Mouse (Mus musculus) limb, embryonic 12.5 days (tissue): ENCODE results near the gene Ran. TPM values are rescaled to one million over a fixed set of nuclear protein-coding genes. Genes with fewer than 3 reads are reported as not detected.

ENCODE experiments used
- ATAC-seq: fragments of 200-750 bp; cut with Nextera tagmentation; 2 replicates; pipeline ENCODE4 v1.8.0; 2017; ENCODE audit warnings: low read depth, moderate TSS enrichment; ENCODE audit not compliant: insufficient number of reproducible peaks, insufficient read depth, low FRiP score, low TSS enrichment
- H3K27ac ChIP-seq: fragments of 300-500 bp; sonication (generic); 2 replicates; pipeline ENCODE4 v1.5.1; 2016; ENCODE audit warnings: mild to moderate bottlenecking, moderate library complexity
- H3K27me3 ChIP-seq: fragments of 300-500 bp; sonication (generic); 2 replicates; pipeline ENCODE4 v1.6.1; 2016; ENCODE audit warnings: mild to moderate bottlenecking, moderate library complexity
- H3K36me3 ChIP-seq: fragments of 300-500 bp; sonication (generic); 2 replicates; pipeline ENCODE4 v1.6.1; 2016; ENCODE audit warnings: mild to moderate bottlenecking, moderate library complexity
- H3K4me1 ChIP-seq: fragments of 300-500 bp; sonication (generic); replicated peaks from 2 replicates; pipeline ENCODE4 v1.6.1; 2016
- H3K4me2 ChIP-seq: fragments of 300-500 bp; sonication (generic); 2 replicates; pipeline ENCODE4 v1.6.1; 2016; ENCODE audit warnings: mild to moderate bottlenecking, moderate library complexity
- H3K4me3 ChIP-seq: fragments of 300-500 bp; sonication (generic); replicated peaks from 2 replicates; pipeline ENCODE4 v1.5.1; 2016; ENCODE audit warnings: mild to moderate bottlenecking
- H3K9ac ChIP-seq: fragments of 300-500 bp; sonication (generic); replicated peaks from 2 replicates; pipeline ENCODE4 v1.6.1; 2016; ENCODE audit warnings: mild to moderate bottlenecking, moderate library complexity
- H3K9me3 ChIP-seq: fragments of 300-500 bp; sonication (generic); 2 replicates; pipeline ENCODE4 v1.6.1; 2016; ENCODE audit warnings: mild to moderate bottlenecking, moderate library complexity
- WGBS: fragments of 180-500 bp; shearing (Covaris S2); methylation state at CpG from one replicate; pipeline ENCODE4 v1.1.7; 2016; 5-methylcytosine and 5-hydroxymethylcytosine counted together
- polyA plus RNA-seq: library from polyadenylated mRNA; unstranded; fragments of >200 nt; fragmentation: Nextera tagmentation; extraction: Ambion mirVana; gene quantifications from 2 replicates; pipeline ENCODE4 v1.2.1, GENCODE M21; 2016

Gene Ran
- polyA plus RNA-seq, 1 experiment from 2014 or later: 751 TPM

DNA sequence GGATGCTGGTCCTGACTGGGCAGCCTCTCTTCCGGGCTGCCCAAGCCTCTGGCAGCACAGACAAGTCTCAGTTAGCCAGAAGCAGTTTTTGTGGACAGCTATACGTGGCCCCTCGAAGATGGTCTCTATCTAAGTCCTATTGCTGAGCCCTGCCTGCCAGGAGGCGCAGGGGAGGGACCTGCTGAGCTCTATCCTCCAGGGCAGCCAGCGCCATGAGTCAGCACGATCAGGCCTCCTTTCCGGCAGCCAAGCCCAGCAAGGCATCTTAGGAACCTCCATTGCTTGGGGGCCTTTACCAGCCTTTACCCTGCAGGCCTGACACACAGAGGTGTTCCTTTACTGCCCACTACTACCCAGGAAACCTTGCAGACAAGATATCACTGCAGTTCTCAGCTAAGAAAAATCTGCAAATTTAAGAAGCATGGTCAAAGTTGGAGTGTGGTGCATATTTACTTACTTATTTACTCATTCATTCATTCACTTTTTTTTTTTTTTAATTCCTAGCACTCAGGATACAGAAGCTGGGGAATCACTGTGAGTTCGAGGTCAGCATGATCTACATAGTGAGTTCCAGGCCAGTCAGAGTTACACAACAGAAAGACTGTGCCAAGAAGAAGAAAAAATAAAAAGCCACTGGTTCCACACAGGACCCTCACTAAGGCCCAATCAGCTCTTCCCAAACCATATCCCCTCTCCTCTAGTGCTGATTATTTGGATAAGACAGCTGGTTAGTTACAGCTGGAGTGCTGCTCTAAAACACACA, 19.0 kb upstream of the Ran start:
- H3K9ac ChIP-seq: no peak overlapping the region
- 59% methylated on average over 8 of the region's 8 CpGs for WGBS
- no peak overlapping the region for H3K4me2 ChIP-seq
- no peaks in the 10 kb centered on the region for H3K9me3 ChIP-seq
- no peak overlapping the region for H3K27ac ChIP-seq
- H3K36me3 ChIP-seq: peaks cover 36% of the 10 kb centered on the region
- H3K27me3 ChIP-seq: no peaks in the 10 kb centered on the region
- no peak for ATAC-seq
- no peaks in the 10 kb centered on the region for H3K4me1 ChIP-seq
- no peak overlapping the region for H3K4me3 ChIP-seq

DNA sequence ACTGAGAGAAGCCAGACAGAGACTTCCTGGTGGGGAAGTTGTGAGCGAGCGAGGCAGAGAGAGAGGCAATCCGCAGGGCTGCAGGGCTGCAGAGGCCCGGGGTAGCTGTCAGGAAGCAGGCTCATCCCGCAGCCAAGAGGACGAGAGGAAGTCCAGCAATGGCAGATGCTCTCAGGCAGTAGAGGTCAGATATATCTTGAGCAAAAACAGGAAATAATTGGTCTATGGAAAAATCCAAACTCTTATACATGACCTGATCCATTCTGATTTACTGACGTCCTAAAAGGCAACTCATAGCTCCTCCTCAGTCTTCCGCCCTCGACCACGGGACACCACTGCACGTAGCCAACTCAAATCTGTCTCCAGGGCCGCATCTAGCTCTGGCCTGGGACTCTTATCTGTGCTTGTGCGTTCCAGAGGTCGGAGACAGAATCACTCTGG, 17.3 kb upstream of the Ran start:
- 57% methylated on average over 14 of the region's 14 CpGs for WGBS
- ATAC-seq: no peak
- Histone ChIP-seq H3K9me3 (no peaks in the 10 kb centered on the region), H3K4me3 (no peak overlapping the region), H3K27ac (no peak overlapping the region), H3K4me1 (peaks cover 2% of the 10 kb centered on the region), H3K27me3 (no peaks in the 10 kb centered on the region), H3K4me2 (no peak overlapping the region), H3K9ac (no peak overlapping the region), H3K36me3 (peaks cover 26% of the 10 kb centered on the region)

DNA sequence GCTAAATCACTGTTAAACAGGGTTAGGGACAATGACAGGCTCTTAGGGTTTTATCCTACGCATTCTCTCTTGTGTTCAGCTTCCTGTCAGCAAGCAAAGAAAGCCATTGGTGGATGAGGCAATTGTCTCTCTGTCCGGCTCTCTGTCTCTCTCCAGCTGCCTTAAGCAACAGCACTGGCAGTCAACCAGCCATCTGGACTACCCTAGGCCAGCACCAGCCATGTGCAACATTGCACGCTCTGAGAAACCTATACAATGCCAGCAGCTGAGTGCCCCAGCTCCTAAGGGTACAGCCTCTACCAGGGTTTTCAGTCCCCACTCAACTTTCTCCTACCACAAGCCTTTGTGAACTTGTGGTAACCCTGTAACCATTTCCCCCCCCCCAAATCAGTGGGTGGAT, 14.5 kb upstream of the Ran start:
- Histone ChIP-seq H3K9ac (no peak overlapping the region), H3K27ac (no peak overlapping the region), H3K27me3 (no peaks in the 10 kb centered on the region), H3K36me3 (peaks cover 9% of the 10 kb centered on the region), H3K4me3 (no peak overlapping the region), H3K4me2 (no peak overlapping the region), H3K4me1 (peaks cover 12% of the 10 kb centered on the region), H3K9me3 (no peaks in the 10 kb centered on the region)
- WGBS: 89% methylated on average over 3 of the region's 3 CpGs
- no peak for ATAC-seq

DNA sequence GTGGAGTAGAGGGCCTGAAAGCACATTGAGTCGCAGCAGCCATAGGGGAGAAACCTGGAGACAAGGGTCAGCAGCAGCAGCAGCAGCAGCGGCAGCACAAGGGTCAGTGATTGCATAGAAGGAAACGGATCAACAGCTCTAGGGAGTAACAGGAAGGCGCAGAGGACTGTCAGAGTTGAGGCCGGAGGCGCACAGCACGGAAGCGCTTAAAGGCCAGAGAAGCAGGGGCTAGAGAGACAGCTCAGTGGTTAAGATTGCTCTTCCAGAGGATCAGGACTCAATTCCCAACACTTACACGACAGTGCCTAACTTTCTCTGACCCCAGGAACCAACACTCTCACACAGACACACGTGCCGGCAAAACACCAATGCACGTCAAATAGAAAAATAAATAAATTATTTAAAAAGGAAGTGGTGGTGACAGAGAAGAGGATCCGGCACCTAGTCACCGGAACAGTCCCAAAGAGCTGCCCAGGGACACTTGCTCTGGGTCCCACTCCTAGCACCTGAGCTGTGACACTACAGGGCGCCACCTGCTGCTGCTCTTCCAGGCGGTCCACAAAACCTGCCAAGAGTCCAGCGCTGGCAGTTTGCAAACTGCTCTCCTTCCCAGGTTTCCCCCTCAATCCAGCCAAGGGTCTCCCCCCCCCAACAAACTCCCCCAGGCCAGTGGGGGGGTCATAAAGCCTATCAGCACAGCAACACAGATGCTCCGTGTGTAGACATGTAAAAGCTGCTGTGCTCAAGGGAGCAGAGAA, 13.7 kb upstream of the Ran start:
- H3K4me3 ChIP-seq: no peak overlapping the region
- no peak for ATAC-seq
- no peaks in the 10 kb centered on the region for H3K9me3 ChIP-seq
- no peak overlapping the region for H3K27ac ChIP-seq
- no peak overlapping the region for H3K9ac ChIP-seq
- 83% methylated on average over 18 of the region's 18 CpGs for WGBS
- peak overlapping the region; percentile 21 for H3K4me2 ChIP-seq
- no peaks in the 10 kb centered on the region for H3K27me3 ChIP-seq
- peaks cover 9% of the 10 kb centered on the region for H3K36me3 ChIP-seq
- H3K4me1 ChIP-seq: peaks cover 12% of the 10 kb centered on the region

DNA sequence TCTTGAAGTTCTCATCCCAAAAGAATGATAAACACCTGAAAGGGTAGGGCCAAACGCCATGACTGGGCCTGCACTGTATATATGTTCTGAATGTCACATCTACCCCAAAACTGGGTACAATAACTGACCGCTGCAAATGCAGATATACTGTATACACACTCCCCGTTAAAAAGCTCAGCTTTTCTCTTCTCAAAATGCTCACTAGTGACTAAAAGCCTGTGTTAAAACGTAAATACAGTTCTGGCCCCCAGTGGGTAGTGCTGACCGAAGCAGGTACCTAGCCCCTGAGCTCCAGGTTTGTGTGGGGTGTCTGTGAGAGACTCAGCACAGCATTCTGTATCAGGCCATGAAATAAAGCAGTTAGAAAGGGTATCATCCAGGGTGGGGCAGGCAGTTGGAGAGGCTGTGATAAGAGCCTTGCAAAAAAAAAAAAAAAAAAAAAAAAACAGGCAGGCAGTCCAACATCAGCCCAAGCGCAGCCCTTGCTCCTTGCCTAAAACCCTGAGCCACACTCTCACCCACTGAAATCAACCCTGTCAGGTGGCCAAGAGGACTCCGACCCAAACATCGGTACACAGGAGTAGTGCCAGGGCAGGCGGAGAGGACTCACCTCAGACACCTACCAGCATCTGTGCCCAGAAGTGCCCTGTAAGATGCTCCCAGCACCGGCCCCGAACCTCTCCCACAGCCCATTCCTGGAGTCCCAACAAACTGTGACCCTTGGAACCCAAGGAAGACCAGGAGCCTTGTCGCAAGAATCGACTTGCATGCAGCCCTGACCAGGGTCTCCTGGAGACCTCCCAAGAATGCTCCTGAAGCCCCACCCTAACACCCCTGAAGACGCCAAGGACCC, 12.5 kb upstream of the Ran start:
- peaks cover 9% of the 10 kb centered on the region for H3K36me3 ChIP-seq
- no peak for ATAC-seq

DNA sequence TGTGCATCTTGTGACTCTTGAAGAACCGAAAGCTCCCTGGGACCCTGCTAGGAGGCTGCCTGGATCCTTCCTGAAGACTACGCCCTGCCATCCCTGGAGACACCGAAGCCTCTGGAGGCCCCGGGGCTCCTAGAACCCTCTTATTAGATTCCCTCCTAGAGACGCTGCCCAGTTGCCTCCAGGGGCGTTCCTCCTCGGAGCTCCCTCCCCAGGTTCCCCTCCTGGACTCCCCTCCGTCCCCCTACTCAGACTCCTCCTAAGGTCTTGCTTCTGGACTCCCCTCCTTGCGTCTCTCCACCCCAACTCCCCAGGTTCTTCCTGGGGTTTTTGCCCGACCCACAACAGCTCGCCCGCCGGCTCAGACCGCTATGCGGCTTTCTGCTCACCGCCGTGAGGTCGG, 11.9 kb upstream of the Ran start:
- ATAC-seq: 0 out of 2 replicates have a peak, but pooled peaks have one; percentile 50
- Histone ChIP-seq H3K9me3 (no peaks in the 10 kb centered on the region), H3K9ac (peak overlapping the region; percentile 81), H3K36me3 (peaks cover 9% of the 10 kb centered on the region), H3K4me2 (peak overlapping the region; percentile 88), H3K4me1 (peaks cover 12% of the 10 kb centered on the region), H3K27ac (peak overlapping the region; percentile 56), H3K27me3 (no peaks in the 10 kb centered on the region), H3K4me3 (peak overlapping the region; percentile 78)
- under 1% methylated on average over 18 of the region's 18 CpGs for whole genome bisulfite sequencing

More for the DNA sequence above, 12.5 kb upstream of the Ran start:
- Histone ChIP-seq H3K27me3 (no peaks in the 10 kb centered on the region), H3K27ac (no peak overlapping the region), H3K4me3 (peak overlapping the region; percentile 78), H3K4me1 (peaks cover 12% of the 10 kb centered on the region), H3K9me3 (no peaks in the 10 kb centered on the region), H3K9ac (peak overlapping the region; percentile 81), H3K4me2 (peak overlapping the region; percentile 88)
- 53% methylated on average over 14 of the region's 14 CpGs for WGBS

DNA sequence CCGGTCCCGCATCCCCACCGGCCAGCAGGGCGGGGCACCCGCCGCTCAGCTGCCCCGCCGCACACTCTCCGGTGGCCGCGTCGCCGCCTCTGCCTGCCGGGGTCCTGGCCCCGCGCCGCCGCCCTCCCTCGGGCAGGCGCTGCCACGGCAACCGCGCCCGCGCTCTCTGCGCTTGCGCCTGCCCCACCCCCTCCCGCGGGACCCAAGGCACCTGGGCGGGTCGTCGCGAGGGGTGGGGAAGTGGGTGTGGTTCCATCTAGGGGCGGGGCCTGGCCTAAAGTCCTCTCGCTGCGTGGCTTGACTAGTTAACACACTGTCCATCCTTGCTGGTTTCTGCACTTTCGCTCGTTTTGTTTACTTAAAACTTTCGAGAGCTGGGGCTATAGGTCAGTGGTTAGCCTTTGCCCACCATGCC, 11.4 kb upstream of the Ran start, which contains the start of gene Stx2:
TSS of gene Stx2 (minus strand) at position 163 of the 415 bp plus-strand sequence.
- WGBS: under 1% methylated on average over 39 of the region's 39 CpGs
- Histone ChIP-seq H3K27me3 (no peaks in the 10 kb centered on the region), H3K4me2 (peak within 1 kb of the TSS; percentile 88), H3K9ac (peak within 1 kb of the TSS; percentile 81), H3K36me3 (peaks cover 9% of the 10 kb centered on the region), H3K4me1 (peaks cover 12% of the 10 kb centered on the region), H3K27ac (peak within 1 kb of the TSS; percentile 56), H3K4me3 (peak within 1 kb of the TSS; percentile 78), H3K9me3 (no peaks in the 10 kb centered on the region)
- ATAC-seq: peak; percentile 81

DNA sequence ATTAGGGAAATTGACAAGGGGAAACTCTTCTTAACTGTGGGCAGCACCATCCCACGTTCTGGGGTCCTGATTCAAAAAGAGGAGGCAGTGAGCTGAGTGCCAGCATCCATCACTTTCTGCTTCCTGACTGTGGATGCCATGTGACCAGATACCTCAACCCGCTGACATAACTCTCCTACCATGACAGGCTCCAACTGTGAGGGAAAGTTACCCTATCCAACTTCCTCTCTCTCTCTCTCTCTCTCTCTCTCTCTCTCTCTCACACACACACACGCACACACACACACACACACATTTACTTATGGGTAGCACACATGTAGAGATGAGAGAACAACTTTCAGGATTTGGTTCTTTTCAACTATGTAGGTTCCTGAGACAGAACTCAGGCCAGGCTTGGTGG, 10.3 kb upstream of the Ran start:
- H3K4me1 ChIP-seq: peaks cover 12% of the 10 kb centered on the region
- peaks cover 9% of the 10 kb centered on the region for H3K36me3 ChIP-seq
- H3K9ac ChIP-seq: no peak overlapping the region
- H3K4me3 ChIP-seq: no peak overlapping the region
- H3K9me3 ChIP-seq: no peaks in the 10 kb centered on the region
- H3K27ac ChIP-seq: no peak overlapping the region
- H3K4me2 ChIP-seq: no peak overlapping the region
- WGBS: 78% methylated on average over 3 of the region's 3 CpGs
- ATAC-seq: no peak
- no peaks in the 10 kb centered on the region for H3K27me3 ChIP-seq

DNA sequence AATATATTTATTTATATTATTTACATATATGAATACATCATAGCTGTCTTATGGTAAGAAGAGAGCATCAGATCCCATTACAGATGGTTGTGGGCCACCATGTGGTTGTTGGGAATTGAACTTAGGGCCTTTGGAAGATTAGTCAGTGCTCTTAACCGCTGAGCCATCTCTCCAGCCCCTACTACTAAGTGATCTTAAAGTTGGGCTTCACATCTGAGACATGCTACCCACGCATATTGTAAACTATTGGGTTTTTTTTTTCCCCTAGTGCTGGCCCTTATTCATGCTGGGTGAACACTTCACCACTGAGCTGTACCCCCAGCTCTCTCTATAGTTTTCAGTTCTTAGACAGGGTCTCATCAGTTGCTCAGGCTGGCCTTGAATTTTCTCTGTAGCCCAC, 8.9 kb upstream of the Ran start:
- Histone ChIP-seq H3K9ac (no peak overlapping the region), H3K36me3 (peaks cover under 1% of the 10 kb centered on the region; the same call in 1 of the 2 replicates), H3K27me3 (no peaks in the 10 kb centered on the region), H3K9me3 (no peaks in the 10 kb centered on the region), H3K4me2 (no peak overlapping the region), H3K4me3 (no peak overlapping the region), H3K4me1 (peaks cover 12% of the 10 kb centered on the region), H3K27ac (no peak overlapping the region)
- no peak for ATAC-seq
- 84% methylated on average over 2 of the region's 2 CpGs for WGBS

DNA sequence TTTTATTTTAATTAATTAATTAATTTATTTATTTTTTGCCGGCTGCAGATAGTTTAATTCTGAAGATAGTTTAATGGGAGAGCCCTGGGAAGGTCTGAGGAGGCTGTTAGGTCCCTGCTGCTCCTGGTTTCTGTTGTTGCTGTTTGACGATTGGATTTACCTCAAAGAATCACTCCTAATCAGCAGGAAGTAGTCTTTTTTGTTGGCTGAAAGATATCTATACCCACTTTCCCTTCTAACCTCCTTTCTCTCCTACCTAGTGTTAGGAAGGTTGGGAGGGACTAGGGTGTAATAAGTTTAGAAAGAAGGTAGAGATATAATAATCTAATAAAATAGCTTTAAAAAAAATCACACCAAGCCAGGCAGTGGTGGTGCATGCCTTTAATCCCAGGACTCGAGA, 4.8 kb upstream of the Ran start:
- no peaks in the 10 kb centered on the region for H3K27me3 ChIP-seq
- H3K9ac ChIP-seq: no peak overlapping the region
- H3K4me2 ChIP-seq: no peak overlapping the region
- peaks cover 4% of the 10 kb centered on the region; the same call in 1 of the 2 replicates for H3K4me1 ChIP-seq
- H3K36me3 ChIP-seq: no peaks in the 10 kb centered on the region
- H3K9me3 ChIP-seq: no peaks in the 10 kb centered on the region
- 86% methylated on average over 3 of the region's 3 CpGs for WGBS
- H3K4me3 ChIP-seq: no peak overlapping the region
- no peak for ATAC-seq
- no peak overlapping the region for H3K27ac ChIP-seq

DNA sequence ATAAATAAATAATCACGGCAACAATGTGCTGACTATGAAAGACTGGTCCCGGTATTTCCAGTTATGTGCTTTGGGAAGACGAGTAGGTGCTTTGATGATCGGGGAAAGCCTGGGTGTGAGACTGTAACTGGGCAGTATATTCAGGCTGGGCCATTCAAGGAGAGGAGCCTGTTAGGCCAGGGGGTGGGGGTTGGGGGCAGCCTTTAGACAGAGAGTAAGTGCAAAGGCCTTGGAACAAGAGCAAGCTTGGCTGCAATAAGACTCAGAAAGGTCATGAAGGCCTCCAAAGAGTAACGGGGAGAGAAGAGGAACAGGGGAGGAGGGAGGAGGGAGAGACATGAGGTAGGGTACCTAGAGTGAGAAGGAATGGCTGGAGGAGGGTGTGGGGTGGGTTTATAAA, 4.3 kb upstream of the Ran start:
- ATAC-seq: no peak
- Histone ChIP-seq H3K4me1 (peaks cover 4% of the 10 kb centered on the region; the same call in 1 of the 2 replicates), H3K27me3 (no peaks in the 10 kb centered on the region), H3K9me3 (no peaks in the 10 kb centered on the region), H3K36me3 (no peaks in the 10 kb centered on the region), H3K4me3 (no peak overlapping the region), H3K27ac (no peak overlapping the region), H3K9ac (no peak overlapping the region), H3K4me2 (no peak overlapping the region)
- 75% methylated on average over 5 of the region's 5 CpGs for WGBS
